Mouse (Mus musculus) bone marrow macrophage, adult 2 months (primary cell): ENCODE results near the gene Ust. TPM values are rescaled to one million over a fixed set of nuclear protein-coding genes. Genes with fewer than 3 reads are reported as not detected.

Source experiments
- H3K27ac ChIP-seq: 2 replicates; pipeline ENCODE4 v1.5.1; 2012; ENCODE audit warnings: low read depth, low read length; ENCODE audit not compliant: insufficient read depth
- H3K4me1 ChIP-seq: 2 replicates; pipeline ENCODE4 v1.6.1; 2012; ENCODE audit warnings: low read length; ENCODE audit not compliant: control insufficient read depth, insufficient read depth
- H3K4me3 ChIP-seq: 2 replicates; pipeline ENCODE4 v1.5.1; 2012; ENCODE audit warnings: mild to moderate bottlenecking, low read length, moderate library complexity; ENCODE audit not compliant: insufficient read depth
- CTCF ChIP-seq: IDR thresholded peaks from 2 replicates; pipeline ENCODE4 v1.5.1; 2012; ENCODE audit warnings: low read depth, mild to moderate bottlenecking, low read length, moderate library complexity
- POLR2A ChIP-seq: IDR thresholded peaks from 2 replicates; pipeline ENCODE4 v1.6.1; 2012; ENCODE audit warnings: mild to moderate bottlenecking, low read depth, low read length, borderline replicate concordance
- polyA plus RNA-seq: library from polyadenylated mRNA; stranded (reverse); fragments of >200 nt; gene quantifications from 2 replicates; pipeline ENCODE4 v1.2.4, GENCODE M21; 2012; ENCODE audit not compliant: missing spikeins, insufficient read depth, insufficient read length

Gene Ust
- polyA plus RNA-seq, 1 experiment = 3.9 TPM

- Histone ChIP-seq H3K4me1 (no peaks in the 10 kb centered on the region), H3K27ac (no peak overlapping the region), H3K4me3 (no peak overlapping the region)
- no peak for TF ChIP-seq CTCF
- TF ChIP-seq POLR2A = no peak
These were observed 40.7 kb downstream of the Ust start for GRCm38 (mm10) chr10:8477936-8478335.

DNA sequence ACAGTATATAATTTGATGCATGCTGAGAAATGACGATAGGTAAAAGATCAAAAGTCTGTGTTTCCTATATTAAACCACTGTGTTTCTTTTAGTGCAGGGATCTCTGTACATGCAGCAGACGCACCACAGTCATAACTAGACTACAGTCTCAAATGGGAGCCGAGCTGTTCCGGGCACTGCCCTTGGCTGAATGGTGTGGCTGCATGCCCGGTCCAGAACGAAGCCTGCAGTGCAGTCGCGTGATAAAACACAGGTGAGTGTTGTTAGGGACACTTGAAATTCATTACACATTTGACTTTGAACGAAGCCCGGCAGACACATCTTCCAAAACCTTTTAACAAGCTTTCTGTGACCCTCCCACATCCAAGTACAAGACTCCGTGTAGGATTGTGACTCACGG is 46.6 kb downstream of the Ust start:
- Histone ChIP-seq H3K4me1 (peaks cover 9% of the 10 kb centered on the region), H3K27ac (no peak overlapping the region), H3K4me3 (no peak overlapping the region)
- TF ChIP-seq POLR2A (no peak), CTCF (no peak)

- no peak overlapping the region for H3K27ac ChIP-seq
- H3K4me3 ChIP-seq = no peak overlapping the region
- H3K4me1 ChIP-seq = peaks cover 18% of the 10 kb centered on the region
- TF ChIP-seq POLR2A (no peak), CTCF (no peak)
These were observed 47.6 kb downstream of the Ust start for GRCm38 (mm10) chr10:8471012-8471411.

GRCm38 (mm10) chr10:8469516-8469915 is 49.1 kb downstream of the Ust start:
- TF ChIP-seq POLR2A (no peak), CTCF (no peak)
- H3K27ac ChIP-seq = no peak overlapping the region
- peaks cover 18% of the 10 kb centered on the region for H3K4me1 ChIP-seq
- no peak overlapping the region for H3K4me3 ChIP-seq

GRCm38 (mm10) chr10:8468651-8469386 is 49.8 kb downstream of the Ust start:
- TF ChIP-seq POLR2A = no peak

DNA sequence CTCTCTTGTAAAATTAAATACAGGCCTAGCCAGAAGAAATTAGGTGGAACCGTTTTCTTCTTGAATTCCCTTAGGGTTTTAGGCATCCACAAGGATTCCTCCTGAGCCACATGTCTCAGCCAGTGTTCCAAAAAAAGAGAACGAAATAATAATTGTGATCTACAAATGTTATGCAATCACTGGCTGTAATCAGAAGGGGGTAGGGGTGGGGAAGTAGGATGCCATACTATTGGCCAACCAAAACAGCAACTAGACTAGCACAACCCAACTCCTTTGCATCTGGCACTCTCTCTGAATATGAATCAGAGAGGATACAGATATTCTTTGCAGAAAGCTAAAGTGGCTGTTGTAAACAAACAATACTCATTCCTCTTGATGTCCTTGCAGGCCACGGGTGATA is 52.7 kb downstream of the Ust start:
- TF ChIP-seq POLR2A = no peak
- no peak for TF ChIP-seq CTCF
- Histone ChIP-seq H3K27ac (no peak overlapping the region), H3K4me1 (peaks cover 15% of the 10 kb centered on the region), H3K4me3 (no peak overlapping the region)

More at GRCm38 (mm10) chr10:8468651-8469386, 49.8 kb downstream of the Ust start:
- H3K27ac ChIP-seq = no peak overlapping the region
- no peak overlapping the region for H3K4me3 ChIP-seq
- peaks cover 18% of the 10 kb centered on the region for H3K4me1 ChIP-seq

DNA sequence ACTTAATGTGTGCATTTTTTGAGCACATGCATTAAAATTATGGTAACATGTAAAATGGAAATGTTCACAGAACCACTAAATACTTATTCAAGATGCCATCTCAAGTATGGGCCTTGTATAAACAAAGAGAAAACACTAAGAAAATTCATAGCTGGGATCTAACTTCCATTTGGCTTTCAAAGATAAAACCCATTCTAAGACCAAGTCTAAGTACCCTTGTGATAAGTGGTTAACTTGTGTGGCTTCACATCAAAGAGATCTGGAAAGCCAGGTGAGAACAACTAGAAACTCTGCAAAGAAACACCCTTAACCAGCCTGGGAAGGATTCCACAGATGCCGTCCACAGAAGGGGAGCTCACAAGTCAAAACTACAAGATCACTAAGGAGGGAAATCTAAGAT is 53.4 kb downstream of the Ust start:
- TF ChIP-seq CTCF = no peak
- TF ChIP-seq POLR2A = no peak
- no peak overlapping the region for H3K4me3 ChIP-seq
- no peak overlapping the region for H3K27ac ChIP-seq
- peaks cover 16% of the 10 kb centered on the region for H3K4me1 ChIP-seq

- Histone ChIP-seq H3K4me1 (peaks cover 5% of the 10 kb centered on the region), H3K27ac (no peak overlapping the region), H3K4me3 (no peak overlapping the region)
- TF ChIP-seq CTCF (no peak), POLR2A (no peak)
These were observed 57.3 kb downstream of the Ust start for GRCm38 (mm10) chr10:8461372-8461771.

DNA sequence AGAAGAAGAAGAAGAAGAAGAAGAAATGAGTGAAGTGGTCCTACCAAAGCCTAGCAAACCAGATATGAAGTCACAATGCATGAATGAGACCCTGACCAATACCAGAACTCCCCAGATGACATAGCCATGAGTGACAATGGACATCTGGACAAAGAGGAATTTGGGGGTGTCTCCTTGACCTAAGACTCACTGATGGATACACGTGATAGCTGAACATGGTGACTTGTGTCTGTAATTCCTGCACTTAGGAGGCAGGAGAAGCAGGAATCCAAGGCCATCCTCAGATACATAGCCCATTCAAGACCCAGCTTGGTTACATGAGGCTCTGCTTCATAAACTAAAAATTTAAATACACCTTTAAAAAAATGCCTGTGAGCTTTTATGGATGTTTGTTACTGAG is 63.9 kb downstream of the Ust start:
- H3K4me3 ChIP-seq = no peak overlapping the region
- H3K4me1 ChIP-seq = no peaks in the 10 kb centered on the region
- no peak overlapping the region for H3K27ac ChIP-seq
- TF ChIP-seq POLR2A = no peak

GRCm38 (mm10) chr10:8447681-8448080 is 70.9 kb downstream of the Ust start:
- H3K4me3 ChIP-seq = no peak overlapping the region
- H3K27ac ChIP-seq = no peak overlapping the region
- H3K4me1 ChIP-seq = no peaks in the 10 kb centered on the region
- TF ChIP-seq POLR2A (no peak), CTCF (no peak)

DNA sequence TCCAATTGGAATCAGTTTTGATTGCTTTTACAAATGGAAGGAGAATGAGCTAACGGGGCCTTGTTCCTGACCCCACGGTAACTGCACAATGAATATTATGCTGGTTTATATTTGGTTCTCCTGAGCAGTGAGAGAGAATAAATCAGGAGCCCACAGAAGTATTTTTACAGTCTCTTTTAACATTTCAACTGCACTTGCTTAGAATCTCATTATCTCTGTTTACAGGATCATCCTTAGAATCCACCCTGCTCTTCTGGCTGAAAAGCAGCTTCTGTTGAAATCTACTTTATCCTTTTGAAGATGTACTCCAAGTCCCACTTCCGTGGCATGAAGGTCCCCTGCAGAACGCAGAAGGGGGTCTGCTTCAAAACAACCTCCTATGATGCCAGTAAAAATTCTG is 71.7 kb downstream of the Ust start:
- TF ChIP-seq CTCF (no peak), POLR2A (no peak)
- no peak overlapping the region for H3K27ac ChIP-seq
- H3K4me1 ChIP-seq = no peaks in the 10 kb centered on the region
- no peak overlapping the region for H3K4me3 ChIP-seq

DNA sequence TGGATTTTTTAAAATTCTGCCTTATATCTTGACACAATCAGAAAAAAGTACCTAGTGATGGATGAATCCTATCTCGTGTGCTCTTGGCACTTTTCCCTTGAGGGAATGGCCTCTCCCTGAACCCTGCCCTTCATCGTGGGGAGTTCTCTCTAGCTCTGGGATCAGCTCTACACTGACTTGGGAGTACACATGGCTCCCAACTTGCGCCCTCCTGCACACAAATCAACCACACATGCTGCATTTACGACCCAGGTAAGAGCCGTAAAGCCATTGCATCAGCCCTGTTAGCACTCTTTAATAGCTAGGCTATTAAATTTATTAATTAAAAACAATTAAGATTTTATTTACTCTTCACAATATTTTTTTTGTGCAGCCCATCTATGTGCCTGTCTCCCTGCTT is 74.6 kb downstream of the Ust start:
- no peak for TF ChIP-seq POLR2A
- TF ChIP-seq CTCF = no peak
- H3K4me1 ChIP-seq = no peaks in the 10 kb centered on the region
- no peak overlapping the region for H3K27ac ChIP-seq
- no peak overlapping the region for H3K4me3 ChIP-seq
